Mouse (Mus musculus): ENCODE data around the gene Lhcgr. TPM values are rescaled to one million over a fixed set of nuclear protein-coding genes. Genes with fewer than 3 reads are reported as not detected.
A peak's percentile ranks its signal among the peaks of the same experiment; 100 is the strongest.

The Lhcgr gene
- polyA plus RNA-seq, 1 experiment, result 0.16 TPM

- no peak for DNase-seq (ENCODE audit: extremely low spot score in 1 of 2, low spot score in 1 of 2)
These were observed 42.1 kb downstream of the Lhcgr start for GRCm38 (mm10) chr17:88749646-88750045.

GRCm38 (mm10) chr17:88706231-88706649, 85.5 kb downstream of the Lhcgr start:
- no peak for DNase-seq (ENCODE audit: extremely low spot score in 1 of 2, low spot score in 1 of 2)

- no peak for DNase-seq (ENCODE audit: extremely low spot score in 1 of 2, low spot score in 1 of 2)
These were observed 88.7 kb downstream of the Lhcgr start for GRCm38 (mm10) chr17:88703112-88703511.

GRCm38 (mm10) chr17:88702345-88702744, 89.4 kb downstream of the Lhcgr start:
- DNase-seq (ENCODE audit: extremely low spot score in 1 of 2, low spot score in 1 of 2), result peak in 1 of 2 experiments; percentile 13

GRCm38 (mm10) chr17:88700901-88701300, 90.9 kb downstream of the Lhcgr start:
- no peak for DNase-seq (ENCODE audit: extremely low spot score in 1 of 2, low spot score in 1 of 2)

GRCm38 (mm10) chr17:88696656-88697333, 95.0 kb downstream of the Lhcgr start:
- DNase-seq (ENCODE audit: extremely low spot score in 1 of 2, low spot score in 1 of 2), result no peak

- DNase-seq (ENCODE audit: extremely low spot score in 1 of 2, low spot score in 1 of 2), result no peak
These were observed 103.6 kb downstream of the Lhcgr start for GRCm38 (mm10) chr17:88688226-88688625.

GRCm38 (mm10) chr17:88675310-88676309, 116.2 kb downstream of the Lhcgr start:
- DNase-seq (ENCODE audit: extremely low spot score in 1 of 2, low spot score in 1 of 2), result peak in 1 of 2 experiments; percentile 36

GRCm38 (mm10) chr17:88670800-88671199, 121.0 kb downstream of the Lhcgr start:
- DNase-seq (ENCODE audit: extremely low spot score in 1 of 2, low spot score in 1 of 2), result no peak

- no peak for DNase-seq (ENCODE audit: extremely low spot score in 1 of 2, low spot score in 1 of 2)
These were observed 121.9 kb downstream of the Lhcgr start for GRCm38 (mm10) chr17:88669921-88670320.

- peak in 1 of 2 experiments; percentile 72 for DNase-seq (ENCODE audit: extremely low spot score in 1 of 2, low spot score in 1 of 2)
These were observed 123.3 kb downstream of the Lhcgr start, which contains the start of gene Gtf2a1l for GRCm38 (mm10) chr17:88668452-88668851. Gene Gtf2a1l, plus strand, starts transcription at chr17:88668660.

Other genes starting within 250 kb of the Lhcgr start
- gene Ston1, start 194.3 kb downstream of the Lhcgr start, polyA plus RNA-seq (2012; rRNA removed), result 3.4 and 4.0 TPM in 2 replicates
- gene Gtf2a1l, start 123.3 kb downstream of the Lhcgr start, polyA plus RNA-seq (2012; rRNA removed), result 0.11 and 0.12 TPM in 2 replicates

All from frontal cortex, adult 2 months (tissue).